Mouse (Mus musculus) CD8-positive naive resting alpha-beta T cell, adult 2 months (primary cell): Measurements from ENCODE around the gene Gm28363.
"Not testable (repeated sequence)": the region's sequence is repeated elsewhere in the genome, so short reads cannot be mapped to it uniquely, and the experiment has no call there.

Source experiments
- DNase-seq, 2 experiments: peaks; one replicate each; pipeline ENCODE4 v3.0.0; 2022; ENCODE audit warnings: low read depth in 2 of 2, low spot score in 2 of 2

Gm28363 gene

GRCm38 (mm10) chr1:117696831-117697230, at the start of gene Gm28363:
Gene Gm28363 (plus strand): TSS chr1:117697131.
- DNase-seq: not testable (repeated sequence)

DNA sequence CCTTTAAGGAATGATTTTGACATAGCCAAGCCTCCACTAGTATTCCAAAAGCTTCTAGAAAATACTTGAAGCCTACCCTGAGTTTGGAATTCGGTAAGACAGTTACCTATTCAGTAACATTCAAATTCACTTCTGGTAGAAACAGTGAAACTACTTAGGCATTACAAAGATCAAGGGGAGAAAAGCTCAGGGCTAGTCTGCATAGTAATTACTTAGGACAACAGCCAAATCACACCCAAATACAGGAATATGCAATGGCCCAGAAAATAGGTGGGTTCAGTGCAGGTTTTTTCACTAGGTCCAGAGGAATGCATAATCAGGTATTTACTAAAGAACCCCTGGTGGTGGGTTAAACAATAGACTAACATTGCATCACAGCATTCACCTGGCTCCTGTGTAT, 46.7 kb upstream of the Gm28363 start:
- not testable (repeated sequence) for DNase-seq
